Mouse (Mus musculus) myocyte (in vitro differentiated cells): Measurements from ENCODE around the gene G3bp1.

Experiments
- E2F4 ChIP-seq: IDR thresholded peaks from one replicate; pipeline ENCODE4 v1.6.1; 2011; ENCODE audit warnings: mild to moderate bottlenecking, control low read depth, moderate library complexity; ENCODE audit not compliant: insufficient read depth
- MAX ChIP-seq: IDR thresholded peaks from one replicate; pipeline ENCODE4 v1.6.1; 2011; ENCODE audit warnings: low read depth, mild to moderate bottlenecking, control low read depth
- MYOD1 ChIP-seq, 3 experiments: IDR thresholded peaks; one replicate each; pipeline ENCODE4 v1.6.1; 2011; ENCODE audit warnings: control low read depth in 2 of 3, low read depth in 2 of 3, mild to moderate bottlenecking in 2 of 3, moderate library complexity in 1 of 3; ENCODE audit not compliant: insufficient read length in 2 of 3, control insufficient read depth in 1 of 3
- POLR2A ChIP-seq: IDR thresholded peaks from one replicate; pipeline ENCODE4 v1.6.1; 2011; ENCODE audit warnings: low read depth, mild to moderate bottlenecking, control low read depth, moderate library complexity; ENCODE audit not compliant: insufficient read length
- SRF ChIP-seq: IDR thresholded peaks from one replicate; pipeline ENCODE4 v1.6.1; 2011; ENCODE audit warnings: low read depth; ENCODE audit not compliant: control insufficient read depth, insufficient read length
- USF1 ChIP-seq: IDR thresholded peaks from one replicate; pipeline ENCODE4 v1.6.1; 2011; ENCODE audit warnings: low read depth, mild to moderate bottlenecking, control low read depth, moderate library complexity

DNA sequence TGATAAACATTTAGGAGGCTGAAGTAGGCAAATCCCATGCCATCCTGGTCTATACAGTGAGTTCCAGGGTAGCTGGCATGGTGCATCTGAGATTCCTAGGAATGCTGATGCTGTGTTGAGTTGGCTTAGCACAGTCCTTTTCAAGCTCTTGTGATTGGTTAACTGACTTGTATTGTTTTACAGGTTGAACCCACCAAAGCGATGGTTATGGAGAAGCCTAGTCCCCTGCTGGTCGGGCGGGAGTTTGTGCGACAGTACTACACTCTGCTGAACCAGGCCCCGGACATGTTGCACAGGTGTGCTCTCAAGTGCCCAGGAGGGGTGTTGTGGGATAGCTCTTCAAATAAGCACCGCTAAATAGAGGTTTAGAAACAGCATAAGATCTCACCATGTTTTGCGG, 16.0 kb downstream of the G3bp1 start:
- no peak for TF ChIP-seq POLR2A
- TF ChIP-seq E2F4, result no peak
- TF ChIP-seq USF1, result no peak
- no peak for TF ChIP-seq MAX
- no peak for TF ChIP-seq MYOD1 (IDR thresholded peaks at IDR 0.05; ENCODE audit: control insufficient read depth in 1 of 3, insufficient read length in 2 of 3, low read depth in 2 of 3)
- no peak for TF ChIP-seq SRF
